Mouse (Mus musculus): ENCODE measurements around the gene Zfp987. TPM values are rescaled to one million over a fixed set of nuclear protein-coding genes. Genes with fewer than 3 reads are reported as not detected.
"Not testable (repeated sequence)": the region's sequence is repeated elsewhere in the genome, so short reads cannot be mapped to it uniquely, and the experiment has no call there.

Gene Zfp987
- total RNA-seq, 2 experiments from 2014 or later: not detected

GRCm38 (mm10) chr4:146168730-146169215 is 71.7 kb downstream of the Zfp987 start:
- not testable (repeated sequence) for DNase-seq (ENCODE audit: extremely low spot score in 1 of 2, low spot score in 1 of 2)

DNA sequence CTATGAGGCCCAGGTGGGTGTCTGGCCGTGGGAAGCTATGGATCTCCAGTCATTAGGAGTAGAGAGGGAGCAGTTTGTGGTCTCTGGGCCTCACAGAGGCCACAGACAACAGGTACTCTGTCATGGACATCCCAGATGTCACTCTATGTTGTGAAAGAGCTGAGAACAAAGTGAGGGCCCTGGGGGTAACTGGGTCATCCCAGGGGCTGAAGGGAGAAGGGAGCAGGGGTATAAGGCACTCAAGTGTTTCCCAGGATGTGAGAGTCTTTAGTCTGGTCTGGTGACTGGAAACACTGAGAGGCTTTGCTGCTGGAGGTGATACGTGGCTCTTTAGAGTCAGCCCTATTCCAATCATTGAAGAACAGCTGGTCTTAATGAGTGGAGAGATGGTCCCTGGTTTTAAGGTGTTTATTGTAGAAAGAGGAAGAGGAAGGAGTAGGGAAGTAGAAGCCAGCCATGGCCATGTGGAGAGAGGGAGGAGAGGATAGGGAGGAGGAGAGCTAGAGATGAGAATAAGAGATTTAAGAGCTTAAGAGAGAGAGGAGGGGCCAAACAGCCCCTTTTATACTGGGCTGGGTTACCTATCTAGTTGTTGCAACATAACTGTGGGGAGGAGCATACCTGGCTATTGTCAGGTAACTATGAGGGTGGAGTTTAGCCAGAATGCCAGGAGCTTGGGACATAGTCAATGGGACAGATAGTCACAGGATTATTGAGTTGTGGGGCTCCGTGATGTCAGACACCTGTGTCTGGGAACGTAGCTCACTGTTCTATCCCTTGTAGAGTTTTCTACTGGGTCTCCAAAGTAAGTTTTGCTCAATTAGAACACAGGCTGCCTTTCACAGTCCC is 76.5 kb downstream of the Zfp987 start:
- not testable (repeated sequence) for DNase-seq (ENCODE audit: extremely low spot score in 1 of 2, low spot score in 1 of 2)

Other genes with a start within 250 kb of the Zfp987 start
- under 1 TPM in 1 of 2 experiments, not detected in 1; 0.49 TPM for gene Zfp986, start 228.5 kb upstream of the Zfp987 start, total RNA-seq (2021)
- not detected for gene Zfp600, start 59.5 kb downstream of the Zfp987 start, total RNA-seq (2021)